Mouse (Mus musculus) forelimb bud, embryonic 11.5 days (tissue): ENCODE measurements around the gene Dach1.

Experiments used
- DNase-seq: peaks from one replicate; pipeline ENCODE4 v3.0.0-alpha.2; 2012; ENCODE audit warnings: low read depth, low spot score

Gene Dach1

DNA sequence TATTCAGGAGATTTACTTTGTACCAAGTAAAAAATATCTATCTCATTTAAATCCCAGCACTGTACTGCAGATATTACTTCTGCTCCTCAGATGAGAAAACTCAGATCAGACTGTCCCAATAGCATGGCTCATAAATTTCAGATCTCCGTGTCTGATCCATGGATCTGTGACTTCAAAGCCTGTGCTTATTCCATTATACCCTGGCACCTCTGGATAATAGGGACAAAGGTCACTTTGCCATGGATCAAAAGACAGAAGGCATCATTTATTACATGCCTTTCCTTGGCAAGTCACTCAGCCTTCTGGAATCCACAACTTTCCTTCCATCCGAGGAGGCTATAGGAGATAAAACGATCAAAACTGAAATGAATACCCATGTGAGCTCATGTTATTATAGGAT, 132.4 kb downstream of the Dach1 start:
- DNase-seq: no peak

- DNase-seq: peak; percentile 72
Measured at GRCm38 (mm10) chr14:98035261-98035660, 134.3 kb downstream of the Dach1 start.

- no peak for DNase-seq
Measured at GRCm38 (mm10) chr14:98023540-98023939, 146.0 kb downstream of the Dach1 start.

DNA sequence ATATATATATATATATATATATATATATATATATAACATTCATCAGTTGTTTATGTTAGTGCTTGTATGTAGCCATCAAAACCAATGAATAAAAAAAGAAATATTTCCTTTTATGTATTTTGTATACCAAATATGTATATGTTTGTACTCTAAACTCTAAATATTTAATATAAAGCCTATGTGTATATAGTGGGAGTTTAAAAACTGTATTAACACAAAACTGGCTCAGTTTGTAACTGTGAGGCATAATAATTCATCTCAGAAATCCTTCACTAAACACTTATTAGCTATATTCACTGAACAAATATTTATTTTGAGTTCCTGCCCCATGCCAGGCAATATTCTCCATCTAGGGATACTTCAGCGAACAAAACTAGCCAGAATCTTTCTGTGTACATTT, 155.5 kb downstream of the Dach1 start:
- DNase-seq: no peak

DNA sequence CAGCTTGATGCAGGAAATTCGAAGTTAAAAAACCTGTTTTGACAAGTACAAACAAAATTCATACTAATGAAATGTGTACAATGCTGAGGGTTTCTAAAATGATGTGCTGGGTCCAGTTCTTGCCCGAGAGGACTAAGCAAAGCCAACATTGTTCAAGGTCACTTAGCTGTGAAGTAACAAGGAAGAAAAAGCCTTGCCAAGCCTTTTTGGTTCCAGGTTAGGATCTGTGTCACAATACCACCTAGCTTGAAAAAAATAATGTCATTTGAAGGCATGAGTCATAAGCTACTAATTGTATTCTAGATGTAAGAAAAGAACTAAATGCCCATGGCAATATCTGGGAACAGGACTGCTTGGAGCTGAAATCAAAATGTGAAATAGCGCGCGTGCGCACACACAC, 161.1 kb downstream of the Dach1 start:
- DNase-seq: no peak

DNA sequence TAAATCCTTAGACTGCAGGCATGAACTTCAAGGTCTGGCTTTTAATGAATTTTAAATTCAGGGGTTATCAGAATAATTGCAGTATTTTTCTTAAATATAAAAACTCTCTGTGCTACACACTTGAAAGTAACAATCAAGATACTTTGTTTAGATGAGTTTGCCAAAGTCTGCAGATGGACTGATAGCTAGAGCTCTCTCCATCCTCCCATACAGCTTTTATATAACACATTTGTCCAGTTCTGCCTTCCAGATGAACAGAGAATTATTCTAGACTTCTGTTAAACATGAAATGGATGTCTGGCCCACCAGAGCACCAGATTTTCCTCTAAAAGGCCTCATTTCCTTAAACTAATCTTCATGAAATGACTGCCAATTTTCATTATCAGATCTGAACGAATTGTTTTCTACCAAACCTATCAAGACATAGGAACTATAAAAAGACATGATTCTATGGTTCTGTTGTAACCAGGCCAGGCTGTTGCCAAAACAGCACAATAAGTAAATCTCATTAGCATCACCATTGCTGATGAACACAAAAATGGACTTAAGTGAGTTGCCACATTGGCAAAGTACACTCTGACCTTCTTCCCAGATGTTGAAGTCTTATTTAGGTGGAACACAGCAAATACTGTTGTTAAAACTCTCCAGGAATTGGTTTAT, 167.4 kb downstream of the Dach1 start:
- DNase-seq: no peak

GRCm38 (mm10) chr14:97998584-97998983, 171.0 kb downstream of the Dach1 start:
- no peak for DNase-seq

DNA sequence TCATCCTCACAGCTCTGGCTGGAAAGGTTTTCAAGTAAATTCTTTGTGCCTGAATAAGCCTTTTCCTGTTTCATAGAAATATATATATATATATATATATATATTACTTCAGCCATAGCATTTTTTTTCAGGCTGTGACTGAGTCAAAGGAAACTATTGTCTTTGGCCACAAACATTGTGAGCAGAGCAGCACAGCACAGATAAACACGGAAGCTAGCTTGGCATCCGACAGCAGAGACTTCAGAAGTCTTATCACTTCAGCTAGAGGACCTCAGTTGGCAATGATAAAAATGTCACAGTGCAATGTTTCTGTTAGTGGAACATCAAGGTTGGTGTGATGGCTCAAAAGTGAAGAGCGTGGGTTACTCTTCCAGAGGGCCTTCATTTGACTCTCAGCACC, 186.3 kb downstream of the Dach1 start:
- no peak for DNase-seq

GRCm38 (mm10) chr14:97982676-97983075, 186.9 kb downstream of the Dach1 start:
- DNase-seq: no peak

GRCm38 (mm10) chr14:97980879-97981278, 188.7 kb downstream of the Dach1 start:
- DNase-seq: peak; percentile 70

GRCm38 (mm10) chr14:97976091-97976490, 193.5 kb downstream of the Dach1 start:
- DNase-seq: no peak

- DNase-seq: peak; percentile 66
Measured at GRCm38 (mm10) chr14:97975447-97975846, 194.1 kb downstream of the Dach1 start.

GRCm38 (mm10) chr14:97964543-97965069, 205.0 kb downstream of the Dach1 start:
- no peak for DNase-seq

DNA sequence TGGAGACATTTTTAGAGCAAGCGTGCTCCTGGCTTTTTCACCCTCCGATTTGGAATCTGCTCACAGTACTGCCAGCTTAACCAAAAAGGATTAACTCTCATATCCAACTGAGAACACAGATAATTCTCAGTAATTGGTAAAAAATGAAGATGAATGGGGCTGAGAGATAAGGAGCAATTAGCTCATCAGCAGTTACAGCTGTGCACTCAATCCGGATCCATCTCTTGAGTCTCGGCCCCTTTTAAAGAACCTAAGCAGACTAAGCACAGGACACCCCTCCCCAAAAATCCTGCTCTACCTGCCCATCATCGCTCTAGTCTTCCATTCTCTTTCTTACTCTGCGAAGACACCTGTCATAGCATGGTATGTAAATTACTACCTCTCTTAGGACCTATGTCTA, 205.9 kb downstream of the Dach1 start:
- DNase-seq: no peak

DNA sequence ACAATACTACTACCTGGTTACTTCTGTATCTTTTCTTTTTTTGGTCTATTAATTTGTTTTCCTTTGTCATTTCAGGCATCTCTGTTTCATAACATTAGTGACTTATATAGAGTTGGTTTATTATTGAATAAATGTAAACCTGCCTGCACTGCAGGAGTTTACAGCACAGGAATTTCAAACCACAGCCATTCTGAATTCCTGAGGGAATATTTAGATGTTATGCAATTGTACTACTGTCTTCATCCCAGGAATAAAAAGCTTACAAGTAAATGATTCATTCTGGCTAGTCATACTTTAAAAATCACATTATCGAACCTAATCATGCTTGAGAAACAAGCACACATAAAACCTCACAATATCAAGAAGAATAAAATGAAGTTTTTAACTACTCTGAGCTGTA, 213.2 kb downstream of the Dach1 start:
- no peak for DNase-seq

- DNase-seq: no peak
Measured at GRCm38 (mm10) chr14:97945471-97945870, 224.1 kb downstream of the Dach1 start.

DNA sequence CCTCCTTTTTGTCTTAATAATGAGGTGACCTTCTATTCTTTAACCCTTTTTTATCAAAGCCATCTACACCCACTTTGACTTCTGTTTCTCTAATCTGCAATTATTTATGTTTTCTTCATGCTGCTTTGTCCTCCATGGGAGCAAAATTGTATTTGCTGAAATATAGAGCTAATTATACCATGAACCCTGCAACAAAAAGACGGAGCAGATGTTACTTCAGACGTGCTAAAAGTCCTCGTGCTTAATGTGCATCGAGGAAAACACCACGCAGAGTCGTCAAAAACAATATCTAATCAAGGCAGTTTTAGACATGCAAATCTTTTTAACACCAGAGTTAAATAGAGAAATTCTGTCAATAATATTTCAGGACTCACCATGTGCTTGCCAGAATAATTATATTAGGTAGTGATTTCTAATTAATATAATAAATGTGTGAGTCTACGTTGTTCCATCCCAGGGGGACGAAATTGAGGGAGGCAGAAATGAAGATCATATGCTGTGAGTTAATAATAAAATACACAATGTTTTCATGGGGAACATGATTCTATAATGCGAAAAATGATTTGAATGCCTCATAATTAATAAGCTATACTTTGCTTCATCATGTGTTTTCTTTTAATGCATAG, 224.8 kb downstream of the Dach1 start:
- no peak for DNase-seq

- DNase-seq: no peak
Measured at GRCm38 (mm10) chr14:97942361-97942760, 227.2 kb downstream of the Dach1 start.

DNA sequence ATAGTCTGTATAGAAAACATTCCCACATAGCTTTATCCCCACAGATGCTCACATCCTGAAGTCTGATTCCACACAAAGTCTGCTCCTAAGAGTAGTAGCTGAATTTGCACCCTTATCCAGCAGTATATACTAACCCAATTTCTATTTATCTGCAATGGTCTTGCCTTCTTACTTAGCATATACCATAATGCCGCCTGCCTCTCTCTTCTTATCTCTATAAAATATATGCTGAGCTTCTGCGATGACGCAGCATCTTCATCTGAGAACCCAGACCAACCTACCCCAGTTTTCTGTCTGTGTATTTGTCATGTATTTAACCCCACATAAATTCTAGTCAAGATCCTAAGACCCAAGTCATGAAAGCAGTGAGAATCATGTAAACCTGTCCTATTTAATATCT, 272.9 kb downstream of the Dach1 start:
- no peak for DNase-seq

DNA sequence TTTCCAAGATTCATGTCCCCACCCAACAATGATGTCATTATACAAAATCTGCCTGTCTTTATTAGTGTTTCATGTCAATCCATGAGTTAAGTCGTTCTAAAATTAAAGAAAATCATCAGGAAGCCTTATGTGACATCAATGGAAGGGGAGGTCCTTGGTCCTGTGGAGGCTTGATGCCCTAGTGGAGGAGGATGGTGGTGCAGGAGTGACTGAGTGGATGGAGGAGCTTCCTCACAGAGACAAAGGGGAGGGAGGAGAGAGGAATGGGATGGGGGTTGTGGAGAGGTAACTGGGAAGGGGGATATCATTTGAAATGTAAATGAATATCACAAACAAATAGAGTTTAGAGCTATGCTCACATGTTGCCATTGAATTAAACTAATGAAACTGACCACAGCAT, 287.6 kb downstream of the Dach1 start:
- DNase-seq: no peak

DNA sequence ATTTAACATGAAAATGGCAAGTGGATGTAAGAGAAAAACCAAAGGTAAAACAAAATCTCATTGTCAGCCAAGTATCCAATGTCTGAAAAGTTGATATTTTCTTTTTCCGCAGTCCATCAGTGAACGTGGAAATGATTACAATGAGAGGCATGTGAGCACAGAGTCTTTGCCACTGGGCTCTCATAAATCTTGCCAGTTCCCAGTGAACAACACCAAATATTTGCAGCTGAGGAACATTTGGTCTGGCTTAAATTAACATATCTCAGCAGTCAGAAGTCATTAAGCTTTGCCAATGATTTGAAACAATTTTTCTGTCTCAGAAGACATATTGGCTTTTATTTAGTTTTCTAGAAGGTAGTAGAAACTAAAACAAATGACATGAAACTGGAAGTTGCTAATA, 298.6 kb downstream of the Dach1 start:
- DNase-seq: peak; percentile 54

GRCm38 (mm10) chr14:97858384-97858783, 311.2 kb downstream of the Dach1 start:
- no peak for DNase-seq

- DNase-seq: no peak
Measured at GRCm38 (mm10) chr14:97857276-97857675, 312.3 kb downstream of the Dach1 start.
